Mouse (Mus musculus): ENCODE results near the gene Ccdc183.

Gene Ccdc183

GRCm38 (mm10) chr2:25577951-25578795, 39.3 kb downstream of the Ccdc183 start:
- DNase-seq (ENCODE audit: low spot score): no peak

GRCm38 (mm10) chr2:25576965-25577891, 40.2 kb downstream of the Ccdc183 start:
- no peak for DNase-seq (ENCODE audit: low spot score)

GRCm38 (mm10) chr2:25576028-25576850, 41.2 kb downstream of the Ccdc183 start:
- no peak for DNase-seq (ENCODE audit: low spot score)

GRCm38 (mm10) chr2:25575432-25576027, 41.9 kb downstream of the Ccdc183 start:
- DNase-seq (ENCODE audit: low spot score): no peak

GRCm38 (mm10) chr2:25574579-25575431, 42.7 kb downstream of the Ccdc183 start, which contains the start of the genes Mamdc4 and Phpt1:
TSS of gene Mamdc4 (minus strand) at chr2:25574845.
TSS of gene Phpt1 (minus strand) at chr2:25575224.
- DNase-seq (ENCODE audit: low spot score): peak; percentile 95

- DNase-seq (ENCODE audit: low spot score): no peak
Measured at GRCm38 (mm10) chr2:25574136-25574535, 43.3 kb downstream of the Ccdc183 start.

GRCm38 (mm10) chr2:25573068-25573467, 44.4 kb downstream of the Ccdc183 start:
- no peak for DNase-seq (ENCODE audit: low spot score)

- DNase-seq (ENCODE audit: low spot score): no peak
Measured at GRCm38 (mm10) chr2:25571221-25571620, 46.3 kb downstream of the Ccdc183 start.

- no peak for DNase-seq (ENCODE audit: low spot score)
Measured at GRCm38 (mm10) chr2:25569323-25569722, 48.2 kb downstream of the Ccdc183 start.

GRCm38 (mm10) chr2:25568473-25569019, 48.9 kb downstream of the Ccdc183 start:
- DNase-seq (ENCODE audit: low spot score): no peak

- no peak for DNase-seq (ENCODE audit: low spot score)
Measured at GRCm38 (mm10) chr2:25566558-25566957, 50.9 kb downstream of the Ccdc183 start.

- no peak for DNase-seq (ENCODE audit: low spot score)
Measured at GRCm38 (mm10) chr2:25565741-25566140, 51.7 kb downstream of the Ccdc183 start.

GRCm38 (mm10) chr2:25561946-25562345, 55.5 kb downstream of the Ccdc183 start:
- no peak for DNase-seq (ENCODE audit: low spot score)

- DNase-seq (ENCODE audit: low spot score): no peak
Measured at GRCm38 (mm10) chr2:25560551-25560950, 56.9 kb downstream of the Ccdc183 start.

- DNase-seq (ENCODE audit: low spot score): no peak
Measured at GRCm38 (mm10) chr2:25558774-25559173, 58.7 kb downstream of the Ccdc183 start.
